Mouse (Mus musculus): ENCODE data around the gene Ovol3. TPM values are rescaled to one million over a fixed set of nuclear protein-coding genes. Genes with fewer than 3 reads are reported as not detected.

The Ovol3 gene
- polyA plus RNA-seq, 3 experiments from 2014 or later = not detected

- peak; percentile 55 for ATAC-seq
Measured at GRCm38 (mm10) chr7:30193581-30194100, 41.9 kb downstream of the Ovol3 start.

DNA sequence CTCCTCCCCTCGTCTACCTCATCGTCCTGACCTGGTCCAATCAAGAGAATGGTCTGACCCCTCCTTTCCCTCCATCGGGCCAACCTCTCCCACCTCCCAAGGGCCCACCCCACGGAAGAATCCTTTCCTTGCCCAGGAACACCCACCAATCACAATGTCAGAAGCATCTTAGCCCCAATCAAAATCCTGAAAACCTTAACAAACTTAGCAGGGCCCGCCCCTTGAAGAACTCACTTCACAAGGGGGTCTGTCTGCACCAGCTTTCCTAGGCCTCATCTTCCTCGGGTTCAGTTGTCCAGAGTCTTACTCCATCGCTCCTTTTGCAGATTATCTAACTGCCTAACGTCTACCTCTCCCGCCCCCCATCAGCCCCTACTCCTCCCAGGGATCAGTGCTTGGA, 42.5 kb downstream of the Ovol3 start:
- no peak for ATAC-seq

DNA sequence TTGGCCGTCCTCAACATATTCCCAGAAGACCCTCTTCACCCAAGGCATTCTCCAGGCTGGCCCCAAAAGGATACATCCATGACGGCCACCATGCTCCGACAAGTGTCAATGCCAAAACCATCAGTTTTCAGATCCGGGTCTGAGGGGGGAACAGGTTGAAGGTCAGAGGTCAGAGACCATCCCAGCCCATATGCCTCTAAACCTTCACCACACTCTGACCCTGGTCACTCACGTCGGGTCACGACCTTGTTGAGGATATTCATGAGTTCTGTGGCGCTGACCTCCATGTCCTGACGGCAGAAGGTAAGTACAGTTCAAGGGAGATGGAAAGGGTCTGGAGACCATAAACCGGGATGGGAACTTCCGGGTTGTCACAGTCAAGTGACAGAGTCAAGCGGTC, 43.4 kb downstream of the Ovol3 start:
- no peak for ATAC-seq

DNA sequence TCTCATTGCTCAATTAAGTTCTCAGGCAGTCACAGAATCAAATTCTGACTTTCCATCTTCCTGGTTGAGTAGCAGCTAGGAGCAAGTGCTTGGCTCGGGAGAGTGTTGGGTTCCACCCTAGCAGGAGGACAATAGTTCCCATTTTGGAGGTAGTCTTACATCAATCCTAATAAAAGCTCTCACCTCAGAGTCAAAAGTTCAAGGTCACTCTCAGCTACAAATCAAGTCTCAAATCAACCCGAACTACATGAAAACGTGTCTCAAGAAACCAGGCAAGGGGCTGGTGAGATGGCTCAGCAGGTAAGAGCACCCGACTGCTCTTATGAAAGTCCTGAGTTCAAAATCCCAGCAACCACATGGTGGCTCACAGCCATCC, 46.4 kb downstream of the Ovol3 start:
- no peak for ATAC-seq

DNA sequence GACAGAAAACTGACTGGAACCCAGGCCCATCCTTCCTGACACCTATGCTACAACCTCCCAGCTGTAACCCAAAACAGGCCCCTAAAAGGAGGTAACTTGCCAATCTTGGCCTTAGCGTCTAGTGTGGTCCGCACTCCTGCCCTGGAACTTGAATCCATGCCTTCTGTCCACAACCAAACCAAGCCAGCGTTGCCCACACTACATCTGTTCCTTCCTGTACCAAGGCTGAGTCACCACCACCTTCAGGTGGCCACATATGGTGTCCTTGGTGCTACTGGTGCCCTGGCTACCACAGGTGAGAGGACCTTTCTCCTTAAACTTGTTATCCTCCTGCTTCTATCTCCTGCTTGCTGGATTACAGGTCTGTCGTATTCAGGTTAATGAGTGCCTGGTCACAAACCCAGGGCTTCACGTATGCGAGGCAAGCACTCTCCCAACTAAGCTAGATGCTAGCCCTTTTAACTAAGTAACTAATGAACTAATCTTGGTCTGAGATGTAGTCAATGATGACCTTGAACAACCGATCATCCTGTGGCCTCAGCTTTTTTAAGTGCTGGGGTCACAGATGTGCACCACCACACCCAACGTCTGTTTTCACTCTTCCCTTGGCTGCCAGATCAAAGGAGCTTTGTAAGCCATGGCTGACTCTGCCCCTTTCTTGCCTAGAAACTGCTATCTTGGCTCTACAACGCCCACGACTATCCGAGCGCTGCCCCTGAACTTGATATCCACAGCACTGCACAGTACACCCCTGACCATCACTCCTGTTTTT, 47.0 kb downstream of the Ovol3 start:
- ATAC-seq = no peak

- ATAC-seq = no peak
Measured at GRCm38 (mm10) chr7:30184641-30185348, 50.7 kb downstream of the Ovol3 start.

DNA sequence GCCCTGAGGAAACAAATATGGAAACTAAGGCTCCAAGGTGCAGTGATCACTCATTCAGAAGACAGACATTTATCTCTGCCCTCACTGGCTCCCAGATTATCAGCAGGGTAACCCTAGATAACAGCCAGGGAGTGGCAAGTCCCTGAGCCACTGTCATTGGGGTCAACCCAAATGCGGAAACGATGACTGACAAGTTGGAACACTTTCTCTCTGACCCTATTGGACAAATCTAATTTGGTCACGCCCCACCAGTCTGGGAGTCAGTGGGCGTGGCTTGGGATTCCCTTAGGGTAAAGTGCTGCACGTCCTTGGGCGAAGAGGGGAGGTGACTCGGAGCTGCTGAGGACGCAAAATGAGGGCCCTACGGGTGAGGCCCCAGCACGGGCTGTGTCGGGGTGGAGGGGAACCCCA, 51.6 kb downstream of the Ovol3 start, which contains the start of gene Cox7a1:
TSS of gene Cox7a1 (plus strand) at position 266 of the 411 bp plus-strand sequence.
- peak; percentile 78 for ATAC-seq

Other genes with a start within 250 kb of the Ovol3 start
- gene Zfp14, start 184.3 kb downstream of the Ovol3 start, polyA plus RNA-seq (2017; shearing (Covaris generic)) = 1 to 10 TPM; 4.4 to 7.2 (median 5.8) TPM
- gene Zfp82, start 162.8 kb downstream of the Ovol3 start, polyA plus RNA-seq (2017; shearing (Covaris generic)) = 10 to 100 TPM in 1 of 3 experiments, 1 to 10 TPM in 2; 4.6 to 10.9 (median 5.9) TPM
- 1 to 10 TPM in 2 of 3 experiments, under 1 TPM in 1; 0.87 to 3.9 (median 1.7) TPM for gene Gm26920, start 145.3 kb downstream of the Ovol3 start, polyA plus RNA-seq (2017; shearing (Covaris generic))
- gene Zfp566, start 145.2 kb downstream of the Ovol3 start, polyA plus RNA-seq (2017; shearing (Covaris generic)) = 10 to 100 TPM in 2 of 3 experiments, 1 to 10 TPM in 1; 7.2 to 14.5 (median 10.9) TPM
- 10 to 100 TPM; 59.7 to 83.0 (median 70.5) TPM for gene Zfp260, start 140.9 kb downstream of the Ovol3 start, polyA plus RNA-seq (2017; shearing (Covaris generic))
- 10 to 100 TPM; 10.2 to 15.5 (median 15.1) TPM for gene Zfp382, start 113.8 kb downstream of the Ovol3 start, polyA plus RNA-seq (2017; shearing (Covaris generic))
- gene Zfp146, start 66.0 kb downstream of the Ovol3 start, polyA plus RNA-seq (2017; shearing (Covaris generic)) = 10 to 100 TPM; 12.9 to 20.8 (median 13.5) TPM
- gene Cox7a1, start 51.6 kb downstream of the Ovol3 start, polyA plus RNA-seq (2017; shearing (Covaris generic)) = 1 to 10 TPM; 2.3 to 3.5 (median 3.3) TPM
- gene Capns1, start 36.9 kb downstream of the Ovol3 start, polyA plus RNA-seq (2017; shearing (Covaris generic)) = 10 to 100 TPM; 66.6 to 74.8 (median 71.1) TPM
- 10 to 100 TPM; 51.0 to 54.5 (median 54.2) TPM for gene Polr2i, start 3.8 kb downstream of the Ovol3 start, polyA plus RNA-seq (2017; shearing (Covaris generic))
- gene Tbcb, start 3.5 kb downstream of the Ovol3 start, polyA plus RNA-seq (2017; shearing (Covaris generic)) = 100 to 1,000 TPM in 2 of 3 experiments, 10 to 100 TPM in 1; 95.8 to 156 (median 120) TPM
- gene Thap8, start 44.4 kb upstream of the Ovol3 start, polyA plus RNA-seq (2017; shearing (Covaris generic)) = under 1 TPM; 0.26 to 0.70 (median 0.26) TPM
- 1 to 10 TPM; 1.5 to 5.3 (median 1.5) TPM for gene Wdr62, start 44.7 kb upstream of the Ovol3 start, polyA plus RNA-seq (2017; shearing (Covaris generic))
- gene Clip3, start 56.0 kb upstream of the Ovol3 start, polyA plus RNA-seq (2017; shearing (Covaris generic)) = 1 to 10 TPM; 3.6 to 7.0 (median 5.8) TPM
- 100 to 1,000 TPM in 2 of 3 experiments, 10 to 100 TPM in 1; 69.8 to 178 (median 155) TPM for gene Alkbh6, start 73.0 kb upstream of the Ovol3 start, polyA plus RNA-seq (2017; shearing (Covaris generic))
- gene Syne4, start 79.1 kb upstream of the Ovol3 start, polyA plus RNA-seq (2017; shearing (Covaris generic)) = 10 to 100 TPM in 1 of 3 experiments, 1 to 10 TPM in 2; 4.3 to 14.7 (median 6.4) TPM
- gene E130208F15Rik, start 86.0 kb upstream of the Ovol3 start, polyA plus RNA-seq (2017; shearing (Covaris generic)) = not detected
- 1 to 10 TPM; 2.0 to 6.1 (median 3.9) TPM for gene Sdhaf1, start 88.2 kb upstream of the Ovol3 start, polyA plus RNA-seq (2017; shearing (Covaris generic))
- gene Lrfn3, start 127.0 kb upstream of the Ovol3 start, polyA plus RNA-seq (2017; shearing (Covaris generic)) = not detected
- 10 to 100 TPM in 1 of 3 experiments, 1 to 10 TPM in 1, under 1 TPM in 1; 0.79 to 15.0 (median 2.2) TPM for gene Tyrobp, start 178.0 kb upstream of the Ovol3 start, polyA plus RNA-seq (2017; shearing (Covaris generic))
- 100 to 1,000 TPM; 484 to 574 (median 552) TPM for gene Hcst, start 184.1 kb upstream of the Ovol3 start, polyA plus RNA-seq (2017; shearing (Covaris generic))
- 10 to 100 TPM; 37.3 to 50.8 (median 41.1) TPM for gene Nfkbid, start 186.0 kb upstream of the Ovol3 start, polyA plus RNA-seq (2017; shearing (Covaris generic))
- gene Aplp1, start 209.8 kb upstream of the Ovol3 start, polyA plus RNA-seq (2017; shearing (Covaris generic)) = 1 to 10 TPM; 6.0 to 7.4 (median 6.0) TPM
- not detected for gene Kirrel2, start 222.0 kb upstream of the Ovol3 start, polyA plus RNA-seq (2017; shearing (Covaris generic))
- under 1 TPM in 1 of 3 experiments, not detected in 2; 0.11 TPM for gene Nphs1, start 222.6 kb upstream of the Ovol3 start, polyA plus RNA-seq (2017; shearing (Covaris generic))